Mouse (Mus musculus) layer of hippocampus, adult 2 months (tissue): ENCODE results near the gene Galntl6. TPM values are rescaled to one million over a fixed set of nuclear protein-coding genes. Genes with fewer than 3 reads are reported as not detected.

Source experiments
- DNase-seq, 2 experiments: peaks; one replicate each; pipeline ENCODE4 v3.0.0; 2022; ENCODE audit warnings: low spot score in 2 of 2
- H3K27ac ChIP-seq: fragments of 200-600 bp; 2 replicates; pipeline ENCODE4 v1.8.1; 2022
- H3K4me3 ChIP-seq: fragments of 200-600 bp; 2 replicates; pipeline ENCODE4 v1.8.1; 2022; ENCODE audit warnings: mild to moderate bottlenecking
- CTCF ChIP-seq: fragments of 200-600 bp; conservative IDR thresholded peaks from 2 replicates; pipeline ENCODE4 v1.8.1; 2022; ENCODE audit warnings: antibody characterized with exemption, mild to moderate bottlenecking, moderate library complexity
- total RNA-seq, 2 experiments: library from RNA; stranded (reverse); gene quantifications; 2 replicates each; pipeline ENCODE4 v1.2.3; 2021

Galntl6 gene
- total RNA-seq, 2 experiments from 2014 or later: 46.5 to 48.5 TPM

DNA sequence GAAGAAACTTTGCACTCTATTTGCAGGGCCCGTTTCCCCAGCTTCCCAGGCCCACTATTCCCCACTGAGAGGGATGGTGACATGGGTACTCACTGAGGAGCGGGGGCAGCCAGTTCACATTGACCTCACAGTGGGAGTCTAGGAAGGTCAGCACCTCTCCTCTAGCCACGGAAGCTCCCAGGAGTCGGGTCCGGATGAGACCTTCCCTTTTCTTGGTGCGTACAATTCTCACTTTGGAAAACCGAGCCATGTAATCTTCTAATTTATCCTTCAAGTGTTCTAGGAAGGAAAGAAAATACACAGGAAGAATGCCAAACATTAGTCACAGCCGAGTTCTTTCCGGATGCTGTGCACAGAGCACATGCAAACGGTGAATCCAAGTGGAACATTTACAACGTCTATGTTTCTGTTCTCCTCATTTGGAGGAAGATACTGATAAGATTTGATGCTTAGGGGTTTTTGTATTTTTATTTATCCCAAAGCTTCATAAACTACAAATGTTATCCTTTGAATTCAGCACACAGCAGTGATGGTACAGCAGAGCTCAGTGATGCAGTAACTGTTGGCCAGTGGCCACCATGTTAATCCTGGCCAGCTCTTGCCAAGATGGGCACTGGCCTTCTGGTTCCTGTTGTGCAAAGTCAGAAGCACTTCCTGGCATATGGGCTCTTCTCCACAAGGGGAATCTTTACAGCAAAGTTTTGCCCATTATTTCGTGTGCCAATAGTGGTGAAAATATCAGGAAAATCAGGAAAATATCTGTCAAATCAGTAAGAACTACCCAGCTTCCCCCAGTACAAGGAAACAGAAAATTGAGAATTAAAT lies 949.9 kb downstream of the Galntl6 start:
- no peak overlapping the region for H3K4me3 ChIP-seq
- 0 out of 2 replicates have a peak, but pooled peaks have one; percentile 4 for TF ChIP-seq CTCF
- peak overlapping the region; percentile 64; the same call in 1 of the 2 replicates for H3K27ac ChIP-seq
- peak in 1 of 2 experiments; percentile 14 for DNase-seq

DNA sequence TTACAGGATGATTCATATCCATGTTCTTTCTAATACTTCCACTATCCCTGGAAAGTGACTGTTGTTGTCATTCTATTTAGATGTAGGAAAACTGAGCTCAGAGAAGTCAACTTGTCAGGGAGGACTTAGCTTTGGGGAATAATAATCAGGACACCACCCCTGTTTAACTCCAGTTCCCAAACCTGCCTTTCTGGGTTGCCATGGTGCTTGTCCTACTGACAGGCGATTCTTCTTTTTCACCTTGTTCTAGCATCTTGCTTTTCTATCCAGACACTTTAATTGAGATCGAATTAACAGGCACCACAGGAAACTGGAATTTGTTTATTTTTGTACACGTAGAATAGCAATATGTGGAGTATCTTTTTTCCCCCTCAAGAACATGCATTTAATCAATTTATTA lies 953.3 kb downstream of the Galntl6 start:
- TF ChIP-seq CTCF: no peak
- H3K27ac ChIP-seq: no peak overlapping the region
- no peak overlapping the region for H3K4me3 ChIP-seq
- no peak for DNase-seq

DNA sequence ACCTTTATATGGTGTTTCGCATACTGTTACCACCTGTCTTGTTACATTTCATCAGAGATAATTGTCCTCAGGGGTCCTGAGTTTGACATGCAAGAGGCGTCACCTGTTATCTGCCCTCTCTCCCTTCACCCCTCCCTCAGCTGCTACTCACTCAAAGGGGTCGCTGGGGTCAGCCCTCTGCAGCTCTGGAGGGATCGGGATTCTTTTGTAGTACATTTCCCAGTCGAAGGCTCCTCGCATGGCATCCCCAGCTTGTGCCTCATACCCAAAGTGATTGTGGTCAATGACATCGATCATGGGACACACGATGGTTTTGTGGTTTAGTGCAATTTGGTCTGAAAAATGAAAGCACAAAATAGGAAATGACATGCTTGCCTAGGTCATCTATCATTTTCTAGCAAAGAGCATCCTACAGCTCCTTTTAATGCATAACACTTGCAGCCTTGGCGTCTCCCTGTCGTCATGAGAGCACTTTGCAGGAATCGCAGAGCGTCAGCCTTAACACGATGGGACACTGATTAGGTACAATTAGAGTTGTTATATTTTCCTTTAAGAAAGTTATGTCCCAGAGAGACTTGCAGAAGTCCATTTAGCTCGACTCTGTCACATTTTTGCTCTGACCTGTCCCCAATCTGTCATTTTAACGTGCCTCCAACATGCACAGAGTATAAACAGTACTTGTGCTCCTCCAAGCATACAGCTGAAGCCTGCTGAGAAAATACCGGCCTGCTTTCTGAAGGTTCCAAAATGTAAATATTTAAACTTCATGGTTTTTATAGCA lies 954.1 kb downstream of the Galntl6 start:
- DNase-seq: no peak
- TF ChIP-seq CTCF: no peak
- Histone ChIP-seq H3K27ac (no peak overlapping the region), H3K4me3 (no peak overlapping the region)

DNA sequence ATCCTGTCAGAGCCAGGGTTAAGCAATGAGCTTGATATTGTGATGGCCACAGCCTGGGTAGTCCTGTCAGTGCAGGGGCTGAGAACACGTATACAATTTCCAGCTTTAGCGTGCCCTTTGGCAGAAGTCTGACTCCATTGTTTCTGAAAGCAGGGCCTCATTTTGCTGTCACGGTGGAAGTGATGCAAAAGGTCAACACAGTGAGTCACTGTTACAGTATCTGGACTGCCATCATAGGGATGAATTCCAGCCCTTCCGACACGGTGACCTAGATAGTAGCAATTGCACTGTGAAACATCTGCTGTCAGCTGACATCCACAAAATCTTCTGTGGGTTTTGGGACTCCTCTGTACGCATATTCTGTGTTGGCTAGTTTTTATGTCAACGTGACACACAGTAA lies 956.9 kb downstream of the Galntl6 start:
- no peak overlapping the region for H3K4me3 ChIP-seq
- DNase-seq: no peak
- no peak overlapping the region for H3K27ac ChIP-seq
- TF ChIP-seq CTCF: no peak

DNA sequence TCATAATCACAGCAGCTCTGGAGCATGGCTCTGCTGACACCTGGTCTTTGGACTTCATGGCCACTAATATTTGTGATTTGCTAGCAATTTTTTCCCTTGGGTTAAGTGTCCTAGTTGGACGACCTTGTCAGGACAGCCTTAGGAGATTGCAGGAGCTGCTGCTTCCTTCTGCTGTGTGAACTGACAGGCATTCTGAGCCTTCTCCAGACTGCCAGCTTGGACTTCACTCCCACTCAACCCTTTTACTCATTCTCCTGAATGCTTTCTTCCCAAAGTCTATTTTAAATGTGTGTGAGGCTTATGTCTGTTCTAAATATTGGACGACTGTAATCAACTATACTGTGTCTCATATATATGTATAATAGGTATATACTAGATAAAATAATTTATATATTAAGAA lies 971.3 kb downstream of the Galntl6 start:
- no peak overlapping the region for H3K27ac ChIP-seq
- no peak overlapping the region for H3K4me3 ChIP-seq
- TF ChIP-seq CTCF: no peak
- DNase-seq: no peak

DNA sequence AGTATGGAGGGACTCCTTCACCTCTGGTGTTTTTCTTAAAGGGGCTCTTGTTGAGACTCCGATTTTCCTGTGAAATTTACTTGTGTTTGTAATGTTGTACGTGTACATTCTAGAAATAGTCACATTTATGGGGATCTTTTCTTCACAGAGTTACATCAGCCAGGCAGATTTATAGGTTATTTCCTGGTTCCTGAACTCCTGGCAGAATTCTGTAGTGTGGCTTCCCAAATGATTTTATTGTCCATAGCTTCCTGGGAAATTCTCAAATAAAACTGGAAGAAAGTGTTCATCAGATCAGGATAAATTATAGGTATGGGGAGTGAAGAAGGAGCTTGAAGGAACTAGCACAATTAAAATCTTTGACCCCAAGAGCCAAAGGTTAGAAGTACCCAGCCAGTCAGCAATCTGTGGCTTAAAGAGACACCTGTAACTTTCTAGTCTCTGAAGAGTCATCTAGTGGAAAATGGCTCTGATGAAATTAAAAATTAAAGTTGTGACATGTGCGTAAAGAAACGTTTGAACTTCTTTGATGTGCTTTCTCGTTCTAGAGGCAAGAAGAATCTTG lies 972.5 kb downstream of the Galntl6 start:
- peak overlapping the region; percentile 41 for H3K4me3 ChIP-seq
- no peak for TF ChIP-seq CTCF

DNA sequence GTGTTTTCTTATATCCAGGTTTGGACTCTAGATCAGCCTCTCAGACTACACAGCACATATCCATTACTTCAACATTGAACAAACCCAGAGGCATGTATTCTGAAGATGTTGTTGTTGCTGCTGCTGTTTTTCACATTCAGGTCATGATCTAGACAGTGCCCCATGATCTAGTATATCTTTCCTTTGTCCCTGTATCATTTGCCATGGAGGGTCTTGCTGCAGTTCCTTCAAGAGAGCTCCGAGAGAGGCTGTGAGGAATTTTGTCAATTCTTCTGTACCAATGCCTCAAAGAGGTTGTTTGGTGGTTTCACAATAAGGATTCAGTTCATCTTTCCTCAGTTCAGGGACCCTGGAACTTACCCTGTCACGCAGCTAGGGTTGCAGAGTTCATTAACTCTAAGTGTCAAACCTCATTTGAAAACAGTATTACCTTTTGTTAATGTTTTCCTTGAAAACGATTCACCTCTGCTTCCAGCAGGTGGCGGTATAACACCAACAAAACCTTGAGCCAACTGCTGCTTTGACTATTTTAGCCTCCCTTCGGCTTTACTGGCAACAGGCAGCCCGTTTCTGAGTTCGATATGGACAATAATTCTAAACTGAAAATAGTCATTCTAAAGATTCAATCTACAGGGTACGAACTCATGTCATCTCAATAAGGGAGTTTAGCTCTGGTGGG lies 973.1 kb downstream of the Galntl6 start:
- DNase-seq: peak; percentile 66 to 74
- TF ChIP-seq CTCF: peak; percentile 95
- H3K27ac ChIP-seq: no peak overlapping the region
- H3K4me3 ChIP-seq: peak overlapping the region; percentile 41

More for the DNA sequence above, 972.5 kb downstream of the Galntl6 start:
- no peak overlapping the region for H3K27ac ChIP-seq
- no peak for DNase-seq

DNA sequence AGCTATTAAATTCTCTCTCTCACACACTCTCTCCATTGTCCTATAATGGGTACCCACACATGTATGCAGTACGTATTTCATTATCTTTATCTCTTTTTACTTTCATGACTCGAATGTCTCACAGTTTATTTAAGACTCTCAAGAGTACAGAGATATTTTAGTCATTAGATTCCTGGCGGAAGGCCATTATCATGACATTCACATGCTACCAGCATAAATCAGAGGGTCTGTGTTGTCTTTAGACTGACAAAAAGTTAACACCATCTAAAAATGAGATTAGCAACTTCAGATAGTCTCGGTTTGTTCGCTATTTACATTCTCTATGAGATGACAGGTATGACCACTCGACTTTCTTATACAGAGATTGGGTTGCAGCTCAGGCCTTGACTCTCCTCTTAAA lies 985.4 kb downstream of the Galntl6 start:
- no peak overlapping the region for H3K4me3 ChIP-seq
- H3K27ac ChIP-seq: no peak overlapping the region
- TF ChIP-seq CTCF: no peak
- no peak for DNase-seq

DNA sequence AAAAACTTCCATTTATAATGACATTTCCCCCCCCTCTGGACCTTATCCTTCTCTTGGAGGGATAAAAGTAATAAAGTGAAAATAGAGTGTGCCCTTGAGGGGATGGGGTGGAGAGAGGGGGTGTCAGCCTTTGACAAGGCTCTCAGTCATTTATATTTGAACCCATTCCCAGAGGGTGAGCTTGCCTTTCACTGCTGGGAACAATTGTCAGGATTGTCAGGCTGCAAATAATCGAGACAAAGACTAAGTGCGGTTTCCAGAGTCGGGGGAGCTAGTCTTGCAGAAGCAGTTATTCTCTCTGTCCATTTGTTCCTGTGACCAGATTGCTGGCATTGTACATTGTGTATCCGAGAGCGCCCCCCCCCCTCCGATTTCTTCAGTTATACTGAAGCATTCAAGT lies 988.9 kb downstream of the Galntl6 start:
- no peak overlapping the region for H3K27ac ChIP-seq
- DNase-seq: no peak
- no peak for TF ChIP-seq CTCF
- H3K4me3 ChIP-seq: no peak overlapping the region

DNA sequence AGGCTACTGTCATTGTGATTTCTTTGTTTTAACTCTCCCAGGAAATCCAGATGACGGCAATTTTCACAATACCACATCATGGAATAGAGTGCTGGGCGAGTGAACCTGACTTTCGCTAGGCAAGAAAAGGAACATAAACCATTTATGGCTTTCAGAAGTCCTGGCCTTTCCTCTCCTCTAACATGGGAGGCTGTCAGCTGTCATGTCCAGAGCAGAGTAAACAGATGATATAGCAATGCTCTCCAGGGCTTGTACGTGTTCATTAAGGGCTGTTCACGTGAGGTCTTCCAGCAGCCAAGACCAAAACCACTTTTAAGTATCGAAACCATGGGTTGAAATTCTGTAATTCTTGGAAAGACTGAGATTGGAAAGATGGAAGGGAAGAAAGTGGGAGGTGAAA lies 989.3 kb downstream of the Galntl6 start:
- TF ChIP-seq CTCF: no peak
- DNase-seq: no peak
- Histone ChIP-seq H3K27ac (no peak overlapping the region), H3K4me3 (no peak overlapping the region)

DNA sequence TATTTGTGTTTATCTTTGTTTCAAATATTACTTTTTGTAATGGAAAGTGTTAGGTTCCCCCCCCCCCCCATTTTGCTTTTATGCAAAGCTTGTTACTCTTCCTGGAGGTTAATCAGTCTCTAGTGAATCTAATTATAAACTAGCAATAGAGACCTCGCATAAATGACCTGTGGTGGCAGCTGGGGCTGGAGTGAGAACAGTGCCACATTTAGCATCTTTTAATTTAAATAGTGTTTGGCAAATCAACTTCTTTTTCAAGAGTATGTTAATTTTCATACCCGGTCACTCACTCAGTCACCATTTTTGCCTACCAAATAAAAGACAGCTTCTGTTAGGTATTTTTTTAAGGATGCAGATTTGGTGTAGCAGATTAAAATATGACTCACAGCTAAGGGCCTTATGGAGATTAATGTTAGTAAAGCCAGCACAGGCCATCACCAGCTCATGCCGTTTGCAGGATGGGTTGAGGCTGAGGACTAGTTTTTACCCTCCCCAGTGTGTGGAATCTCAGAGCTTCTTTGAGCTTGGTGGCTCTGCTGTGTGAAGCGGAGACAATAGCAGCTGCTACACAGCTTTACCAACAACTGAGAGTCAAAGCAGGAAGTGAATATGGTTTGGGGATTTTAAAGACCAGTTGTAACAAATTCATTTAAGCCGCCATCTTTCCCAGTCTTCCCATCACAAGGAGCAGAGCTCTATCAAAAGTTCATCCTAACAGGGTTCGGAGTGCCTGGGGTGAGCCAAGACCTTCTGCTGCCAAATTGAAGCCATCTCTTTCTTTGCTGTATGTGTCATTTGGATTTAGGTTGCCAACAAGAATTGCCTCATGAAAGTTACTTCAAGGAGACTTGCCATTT lies 990.0 kb downstream of the Galntl6 start:
- TF ChIP-seq CTCF: no peak

More for the DNA sequence above, 990.0 kb downstream of the Galntl6 start:
- Histone ChIP-seq H3K4me3 (no peak overlapping the region), H3K27ac (no peak overlapping the region)
- DNase-seq: no peak
